Mouse (Mus musculus) bone marrow, adult 2 months (tissue): ENCODE data around the gene Lfng. TPM values are rescaled to one million over a fixed set of nuclear protein-coding genes. Genes with fewer than 3 reads are reported as not detected.

Source experiments
- H3K27ac ChIP-seq: fragments of 200-500 bp; 2 replicates; pipeline ENCODE4 v1.5.1; 2012; ENCODE audit warnings: low read depth, mild to moderate bottlenecking, control low read depth, inconsistent platforms, low read length; ENCODE audit not compliant: control insufficient read depth, poor library complexity, insufficient read depth
- H3K4me1 ChIP-seq: fragments of 200-500 bp; 2 replicates; pipeline ENCODE4 v1.6.1; 2011; ENCODE audit warnings: low read length; ENCODE audit not compliant: control insufficient read depth, insufficient read depth
- H3K4me3 ChIP-seq: fragments of 200-500 bp; replicated peaks from 2 replicates; pipeline ENCODE3; 2011; ENCODE audit warnings: mild to moderate bottlenecking, low read depth, low read length, control low read depth; ENCODE audit not compliant: control insufficient read depth
- CTCF ChIP-seq: fragments of 200-500 bp; IDR thresholded peaks from 2 replicates; pipeline ENCODE4 v1.5.1; 2011; ENCODE audit warnings: low read length, control low read depth; ENCODE audit not compliant: control insufficient read depth, insufficient read depth
- POLR2A ChIP-seq: fragments of 200-500 bp; IDR thresholded peaks from 2 replicates; pipeline ENCODE4 v1.6.1; 2011; ENCODE audit warnings: low read depth, mild to moderate bottlenecking, control low read depth, low read length, borderline replicate concordance; ENCODE audit not compliant: control insufficient read depth
- WGBS: fragments of 180-500 bp; shearing (Covaris S2); methylation state at CpG from one replicate; pipeline ENCODE4 v1.1.7; 2018; 5-methylcytosine and 5-hydroxymethylcytosine counted together
- polyA plus RNA-seq: library from polyadenylated mRNA; stranded (reverse); fragments of >200 nt; gene quantifications from 2 replicates; pipeline ENCODE4 v1.2.4, GENCODE M21; 2011; ENCODE audit warnings: low replicate concordance; ENCODE audit not compliant: missing spikeins, insufficient read depth, insufficient read length

Lfng gene
- polyA plus RNA-seq, 1 experiment: 25.9 TPM

DNA sequence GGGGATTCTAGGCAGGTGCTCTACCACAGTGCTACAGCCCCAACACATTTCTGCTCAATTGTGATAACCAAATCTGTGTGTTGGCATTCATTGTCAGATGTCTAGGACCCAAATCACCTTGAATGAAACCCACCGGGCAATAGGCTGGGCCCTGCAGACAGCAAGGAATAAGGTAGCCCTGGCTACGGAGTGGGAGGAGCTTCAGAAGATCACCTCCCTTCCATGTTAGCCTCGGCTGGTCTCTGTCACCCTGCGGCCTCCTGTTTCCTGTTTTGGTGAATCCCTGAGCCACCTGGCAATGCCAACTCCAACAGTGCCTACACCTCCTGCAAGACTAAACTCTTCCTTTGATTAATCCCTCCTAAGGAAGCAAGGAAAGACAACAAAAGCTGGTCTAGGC, 9.3 kb upstream of the Lfng start:
- Histone ChIP-seq H3K4me3 (no peak overlapping the region), H3K4me1 (peaks cover 8% of the 10 kb centered on the region), H3K27ac (peak overlapping the region; percentile 95)
- WGBS: 42% methylated on average over 4 of the region's 4 CpGs
- TF ChIP-seq POLR2A (no peak), CTCF (no peak)

DNA sequence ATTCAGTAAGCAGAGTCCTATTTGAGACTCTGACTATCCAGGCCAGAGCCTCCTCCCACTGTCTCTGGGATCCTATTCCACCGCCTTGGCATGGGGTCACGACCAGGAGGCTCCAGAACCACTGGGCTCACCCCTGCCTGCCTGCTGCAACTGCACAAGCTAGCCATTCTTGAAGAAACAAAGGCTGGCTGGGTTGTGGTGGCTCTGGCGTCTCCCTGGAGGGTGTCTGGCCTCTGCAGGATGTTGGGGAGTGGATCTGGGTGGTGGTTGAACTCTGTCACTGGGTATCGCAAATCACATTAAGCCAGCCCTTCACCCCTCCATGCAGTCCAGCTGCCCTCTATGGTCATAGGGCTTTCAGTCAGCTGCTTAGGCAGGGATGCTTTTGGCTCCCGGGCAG, 7.2 kb upstream of the Lfng start:
- 73% methylated on average over 5 of the region's 5 CpGs for WGBS
- Histone ChIP-seq H3K4me1 (peaks cover 4% of the 10 kb centered on the region), H3K27ac (no peak overlapping the region), H3K4me3 (no peak overlapping the region)
- TF ChIP-seq POLR2A: no peak

DNA sequence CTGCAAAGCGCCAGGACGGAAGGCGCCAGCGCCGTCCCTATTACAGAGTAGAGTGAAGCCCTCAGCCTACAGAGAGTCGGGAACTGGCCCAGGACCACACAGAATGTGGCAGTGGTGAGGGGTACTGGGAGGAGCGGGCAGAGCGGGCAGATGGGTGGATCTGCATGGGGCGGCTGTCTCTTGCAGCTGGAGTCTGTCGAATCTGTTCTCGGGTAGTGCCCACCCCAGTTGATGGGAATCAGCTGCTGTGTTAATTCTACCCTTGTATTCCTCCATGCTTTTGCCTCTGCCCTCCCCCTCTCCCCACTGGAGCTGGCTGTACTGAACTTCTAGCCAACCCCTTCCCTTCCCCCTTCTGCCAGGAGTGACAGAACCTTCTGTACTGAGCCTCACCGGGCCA, 5.4 kb upstream of the Lfng start:
- Histone ChIP-seq H3K27ac (no peak overlapping the region), H3K4me3 (no peak overlapping the region), H3K4me1 (no peaks in the 10 kb centered on the region; the same call in 1 of the 2 replicates)
- no peak for TF ChIP-seq POLR2A
- WGBS: 88% methylated on average over 12 of the region's 12 CpGs

DNA sequence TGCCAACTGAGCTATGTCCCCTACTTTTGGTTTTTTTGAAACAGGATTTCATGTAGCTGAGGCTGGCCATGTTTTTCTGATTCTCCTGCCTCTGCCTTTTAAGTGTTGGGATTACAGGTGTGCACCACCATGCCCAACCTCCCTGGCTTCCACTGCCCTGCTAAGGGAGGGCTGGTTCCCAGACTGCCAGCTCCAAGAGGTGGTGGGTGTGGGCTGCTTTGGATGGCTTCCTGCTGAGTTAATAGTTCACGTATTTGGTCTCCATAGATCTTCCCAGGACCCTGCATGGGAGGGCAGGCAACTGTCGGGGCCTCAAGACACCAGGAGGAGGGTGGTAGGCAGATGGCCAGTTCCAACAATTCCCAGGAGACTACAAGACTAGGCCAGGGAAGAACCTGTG, 4.6 kb upstream of the Lfng start:
- 75% methylated on average over 2 of the region's 2 CpGs for WGBS
- Histone ChIP-seq H3K4me1 (no peaks in the 10 kb centered on the region; the same call in 1 of the 2 replicates), H3K4me3 (no peak overlapping the region), H3K27ac (no peak overlapping the region)
- TF ChIP-seq POLR2A (no peak), CTCF (no peak)

DNA sequence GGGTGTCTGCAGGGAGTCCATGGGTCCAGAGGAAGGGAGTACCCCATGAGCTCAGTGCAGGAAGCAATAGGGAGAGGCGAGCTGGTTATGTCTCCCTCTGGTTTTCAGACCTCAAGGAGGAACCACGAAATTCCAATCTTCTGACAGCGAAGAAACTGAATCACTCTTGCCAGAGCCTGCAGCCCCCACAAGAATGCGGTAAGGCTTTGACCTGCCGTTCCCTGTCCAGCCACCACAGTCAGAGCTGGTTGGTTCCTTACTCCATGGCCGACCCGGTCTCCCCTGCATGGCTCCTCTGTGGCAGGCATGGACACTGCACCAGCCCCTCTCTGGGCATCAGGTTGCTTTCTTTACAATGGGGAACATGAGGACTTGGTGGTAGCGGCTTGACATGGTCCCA, 2.7 kb upstream of the Lfng start:
- WGBS: 78% methylated on average over 8 of the region's 8 CpGs
- H3K4me3 ChIP-seq: no peak overlapping the region
- H3K27ac ChIP-seq: no peak overlapping the region
- H3K4me1 ChIP-seq: no peaks in the 10 kb centered on the region
- TF ChIP-seq CTCF (no peak), POLR2A (no peak)

DNA sequence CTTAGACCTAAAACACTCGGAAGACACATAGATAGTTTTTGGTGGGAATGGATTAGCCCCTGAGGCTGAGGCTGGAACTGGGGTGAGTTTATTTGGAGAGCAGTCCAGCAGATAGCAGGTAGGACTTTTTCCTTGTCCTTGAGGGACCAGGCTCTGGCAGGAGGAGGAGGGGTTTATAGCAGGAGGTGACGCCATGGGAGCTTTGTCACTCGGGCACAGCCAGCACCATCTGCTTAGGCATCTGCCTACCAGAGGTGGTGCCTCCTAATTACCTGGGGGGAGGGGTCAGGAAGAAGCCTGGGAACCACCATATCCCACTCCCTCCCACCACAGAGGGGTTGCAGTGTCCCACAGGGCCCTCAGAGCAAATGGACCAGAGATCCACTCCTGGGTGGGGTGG, 1.9 kb upstream of the Lfng start:
- Histone ChIP-seq H3K4me1 (peaks cover 3% of the 10 kb centered on the region; the same call in 1 of the 2 replicates), H3K4me3 (no peak overlapping the region), H3K27ac (no peak overlapping the region)
- WGBS: 47% methylated on average over 3 of the region's 3 CpGs
- TF ChIP-seq CTCF: no peak
- no peak for TF ChIP-seq POLR2A

DNA sequence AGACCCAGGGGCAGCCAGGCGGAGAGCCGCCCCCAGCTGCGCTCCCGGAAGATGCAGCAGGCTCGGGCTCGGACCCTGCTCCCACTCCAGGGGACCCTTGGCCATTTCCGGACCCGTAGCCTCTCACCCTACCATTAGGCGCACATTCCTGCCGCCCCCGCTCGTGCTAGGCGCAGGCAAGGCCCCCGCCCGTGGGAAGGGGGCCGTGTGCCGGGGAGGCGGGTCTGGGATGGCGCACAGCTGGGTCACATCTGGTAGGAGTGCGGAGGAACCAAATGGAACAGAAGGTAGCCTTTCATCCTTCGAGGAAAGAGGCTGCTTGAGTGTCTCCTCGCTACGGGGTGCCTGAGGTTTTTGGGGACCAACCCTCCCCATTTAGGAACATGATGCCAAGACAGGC, 734 bp upstream of the Lfng start:
- TF ChIP-seq CTCF: no peak
- TF ChIP-seq POLR2A: no peak
- Histone ChIP-seq H3K27ac (peak overlapping the region; percentile 13; the same call in 1 of the 2 replicates), H3K4me3 (no peak overlapping the region), H3K4me1 (peaks cover 3% of the 10 kb centered on the region; the same call in 1 of the 2 replicates)
- 9% methylated on average over 23 of the region's 23 CpGs for WGBS

DNA sequence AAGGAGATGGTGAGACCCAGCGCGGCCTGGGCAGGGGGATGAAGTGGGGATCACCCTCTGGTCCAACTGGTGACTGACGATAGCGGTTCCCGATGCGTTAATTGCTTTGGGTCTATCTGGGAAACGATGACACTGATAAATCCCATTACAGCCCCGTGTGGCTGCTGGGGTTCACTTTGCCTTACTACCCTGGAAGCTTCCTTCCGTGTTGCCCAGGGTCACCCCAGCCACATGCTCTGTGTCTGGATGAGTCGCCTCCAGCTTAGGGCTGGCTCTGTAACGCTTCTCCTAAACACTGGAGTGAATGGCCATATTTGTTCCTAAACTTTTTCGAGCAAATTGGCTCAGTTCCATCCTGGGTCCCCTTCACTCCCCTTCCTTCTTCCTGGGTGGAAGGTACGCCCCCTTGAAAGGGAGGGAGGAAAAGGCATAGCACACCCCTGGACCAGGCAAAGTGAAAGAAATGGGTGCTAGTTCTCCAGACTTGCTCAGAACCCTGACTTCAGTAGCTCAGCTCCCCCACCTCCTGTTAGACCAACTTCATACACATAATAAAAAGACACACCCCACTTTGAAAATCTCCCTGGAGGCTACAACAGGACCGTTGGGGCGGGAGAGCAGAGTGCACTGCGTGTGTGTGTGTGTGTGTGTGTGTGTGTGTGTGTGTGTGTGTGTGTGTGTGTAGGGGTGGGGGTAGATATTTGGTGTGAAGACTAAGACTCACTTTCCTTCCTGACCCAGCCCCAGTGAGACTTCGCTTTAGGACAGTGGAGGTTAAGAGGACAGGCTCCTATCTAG, 915 bp downstream of the Lfng start:
- TF ChIP-seq POLR2A: no peak
- no peak for TF ChIP-seq CTCF
- WGBS: under 1% methylated on average over 16 of the region's 17 CpGs
- peak overlapping the region; percentile 87 for H3K27ac ChIP-seq
- peak overlapping the region; percentile 90 for H3K4me3 ChIP-seq
- H3K4me1 ChIP-seq: peaks cover 4% of the 10 kb centered on the region; the same call in 1 of the 2 replicates
